Mouse (Mus musculus): ENCODE measurements around the gene Nod1. TPM values are rescaled to one million over a fixed set of nuclear protein-coding genes. Genes with fewer than 3 reads are reported as not detected.

Gene Nod1
- polyA plus RNA-seq, 3 experiments from 2014 or later = 9.7 to 14.2 (median 11.4) TPM

DNA sequence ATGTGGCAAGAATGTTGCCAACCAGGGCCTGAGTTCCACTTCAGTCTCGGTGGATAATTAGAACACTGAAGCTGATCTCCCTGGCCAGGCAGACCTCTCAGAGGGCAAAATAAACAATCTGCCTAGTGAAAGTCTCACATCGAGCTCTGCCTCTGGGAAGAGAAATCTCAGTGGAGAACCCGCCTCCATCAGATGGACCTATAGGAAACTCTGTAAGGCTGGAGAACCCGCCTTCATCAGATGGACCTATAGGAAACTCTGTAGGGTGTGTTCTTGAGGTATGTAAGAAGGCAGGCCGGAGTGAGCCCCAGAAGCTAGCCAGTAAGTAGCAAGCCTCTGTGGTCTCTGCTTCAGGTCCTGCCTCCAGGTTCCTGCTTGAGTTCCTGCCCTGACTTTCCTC is 37.5 kb downstream of the Nod1 start:
- ATAC-seq = no peak

- ATAC-seq = no peak
Measured at GRCm38 (mm10) chr6:54934313-54934712, 38.1 kb downstream of the Nod1 start.

- no peak for ATAC-seq
Measured at GRCm38 (mm10) chr6:54933866-54934265, 38.5 kb downstream of the Nod1 start.

- no peak for ATAC-seq
Measured at GRCm38 (mm10) chr6:54933216-54933615, 39.2 kb downstream of the Nod1 start.

- ATAC-seq = no peak
Measured at GRCm38 (mm10) chr6:54932526-54932925, 39.9 kb downstream of the Nod1 start.

GRCm38 (mm10) chr6:54931641-54932040 is 40.8 kb downstream of the Nod1 start:
- no peak for ATAC-seq

- no peak for ATAC-seq
Measured at GRCm38 (mm10) chr6:54927946-54928345, 44.5 kb downstream of the Nod1 start.

DNA sequence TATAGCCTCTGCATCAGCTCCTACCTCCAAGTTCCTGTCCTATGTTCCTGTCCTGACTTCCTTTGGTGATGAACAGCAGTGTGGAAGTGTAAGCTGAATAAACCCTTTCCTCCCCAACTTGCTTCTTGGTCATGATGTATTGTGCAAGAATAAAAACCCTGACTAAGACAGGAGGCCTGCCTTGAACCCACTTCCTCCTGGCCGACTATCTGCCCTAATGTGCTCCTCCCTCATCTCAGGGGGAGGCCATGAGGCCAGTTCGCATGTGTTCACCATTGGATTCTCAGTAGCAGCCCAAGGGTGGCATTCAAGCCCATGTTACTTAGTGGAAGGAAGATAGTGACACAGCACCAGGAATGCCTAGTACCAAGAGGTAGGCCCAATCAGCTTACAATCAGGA is 45.5 kb downstream of the Nod1 start:
- no peak for ATAC-seq

DNA sequence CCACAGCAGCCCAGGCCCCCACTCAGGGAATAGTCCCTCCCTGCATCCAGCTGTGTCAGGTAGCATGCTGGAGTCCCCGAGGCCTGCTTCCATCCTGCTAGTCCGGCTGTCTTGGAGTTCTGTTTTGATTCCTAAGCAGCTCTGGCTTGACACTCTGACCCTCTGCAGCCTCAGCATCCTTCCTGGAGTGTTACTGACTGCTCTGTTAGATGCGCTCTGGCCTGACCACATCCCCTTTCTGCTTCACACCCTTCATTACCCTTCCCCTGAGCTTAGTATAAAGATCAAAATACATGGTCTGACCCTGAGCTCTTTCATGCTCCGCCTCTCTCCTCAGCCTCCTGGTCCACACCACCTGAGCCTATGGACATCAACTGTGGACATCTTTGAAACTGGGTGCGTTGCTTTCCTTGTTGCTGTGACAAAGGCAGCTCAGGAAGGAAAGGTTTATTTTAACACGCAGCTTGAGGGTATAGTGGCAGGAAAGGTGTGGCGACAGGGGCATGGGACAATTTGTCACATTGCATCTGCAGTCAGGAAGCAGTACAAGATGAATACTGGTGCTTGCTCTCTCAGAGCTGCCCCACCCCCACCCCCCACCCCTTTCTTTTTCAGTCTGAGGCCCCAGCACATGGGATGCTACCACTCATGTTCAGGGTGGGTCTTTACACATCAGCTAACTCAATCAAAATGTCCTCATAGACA is 46.5 kb downstream of the Nod1 start:
- ATAC-seq = peak; percentile 63

- no peak for ATAC-seq
Measured at GRCm38 (mm10) chr6:54924538-54924937, 47.9 kb downstream of the Nod1 start.

- ATAC-seq = no peak
Measured at GRCm38 (mm10) chr6:54918521-54918920, 53.9 kb downstream of the Nod1 start.

DNA sequence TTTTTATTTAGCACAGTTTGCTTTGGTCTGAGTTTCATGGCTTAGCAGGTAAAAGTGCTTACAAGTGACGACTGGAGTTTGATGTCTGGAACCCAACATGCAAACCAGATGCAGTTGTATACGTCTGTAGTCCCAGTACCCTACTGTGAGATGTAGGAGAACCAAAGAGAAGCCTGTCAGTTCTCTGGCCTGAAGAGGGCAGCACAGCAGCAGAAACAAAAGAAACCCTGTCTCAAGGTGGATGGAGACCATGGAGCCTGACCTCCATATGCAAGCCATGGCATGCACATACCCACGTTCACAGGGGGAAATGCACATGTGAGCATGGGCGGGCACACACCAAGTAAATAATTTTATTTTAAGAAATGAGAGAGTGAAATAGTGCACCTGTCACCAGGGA is 54.9 kb downstream of the Nod1 start:
- peak; percentile 77 for ATAC-seq

GRCm38 (mm10) chr6:54916941-54917340 is 55.5 kb downstream of the Nod1 start:
- no peak for ATAC-seq

DNA sequence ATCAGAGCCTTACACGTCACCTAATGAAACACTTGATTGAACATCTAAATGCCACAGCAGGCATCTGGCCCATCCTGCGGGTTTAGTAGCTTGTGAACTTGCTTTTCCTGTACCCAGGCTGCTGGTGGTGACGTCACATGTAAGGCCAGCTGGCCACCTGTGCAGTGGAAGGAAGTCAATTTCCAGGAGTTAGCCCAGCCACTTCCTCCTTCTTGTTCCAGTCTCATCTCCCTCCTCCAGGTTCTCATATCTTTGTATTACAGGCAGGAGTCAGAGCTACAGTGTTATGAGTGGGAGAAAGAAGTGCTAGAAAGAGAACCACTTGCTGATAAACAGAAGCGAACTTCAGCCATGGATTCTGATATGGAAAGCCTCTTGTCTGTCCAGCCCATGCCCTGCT is 56.2 kb downstream of the Nod1 start:
- peak; percentile 29 for ATAC-seq

DNA sequence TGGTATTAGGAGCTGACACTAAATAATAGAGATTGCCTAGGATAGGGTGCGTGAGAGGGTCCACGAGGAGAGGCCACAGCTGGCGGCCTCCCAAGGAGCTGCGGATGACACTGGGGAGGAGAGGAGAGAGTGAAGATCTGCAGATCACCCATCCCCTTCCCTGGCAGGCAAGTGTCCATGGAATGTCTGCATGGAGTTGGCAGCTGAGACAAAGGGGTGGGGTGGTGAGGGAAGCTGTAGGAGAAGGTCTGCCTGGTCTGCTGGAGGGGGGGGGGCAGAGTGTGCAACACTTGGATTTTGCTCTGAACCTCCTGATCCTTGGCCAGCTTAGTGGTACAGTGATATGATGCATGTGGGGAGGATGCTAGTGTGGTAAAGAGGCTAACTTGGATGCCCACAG is 57.4 kb downstream of the Nod1 start:
- ATAC-seq = no peak

DNA sequence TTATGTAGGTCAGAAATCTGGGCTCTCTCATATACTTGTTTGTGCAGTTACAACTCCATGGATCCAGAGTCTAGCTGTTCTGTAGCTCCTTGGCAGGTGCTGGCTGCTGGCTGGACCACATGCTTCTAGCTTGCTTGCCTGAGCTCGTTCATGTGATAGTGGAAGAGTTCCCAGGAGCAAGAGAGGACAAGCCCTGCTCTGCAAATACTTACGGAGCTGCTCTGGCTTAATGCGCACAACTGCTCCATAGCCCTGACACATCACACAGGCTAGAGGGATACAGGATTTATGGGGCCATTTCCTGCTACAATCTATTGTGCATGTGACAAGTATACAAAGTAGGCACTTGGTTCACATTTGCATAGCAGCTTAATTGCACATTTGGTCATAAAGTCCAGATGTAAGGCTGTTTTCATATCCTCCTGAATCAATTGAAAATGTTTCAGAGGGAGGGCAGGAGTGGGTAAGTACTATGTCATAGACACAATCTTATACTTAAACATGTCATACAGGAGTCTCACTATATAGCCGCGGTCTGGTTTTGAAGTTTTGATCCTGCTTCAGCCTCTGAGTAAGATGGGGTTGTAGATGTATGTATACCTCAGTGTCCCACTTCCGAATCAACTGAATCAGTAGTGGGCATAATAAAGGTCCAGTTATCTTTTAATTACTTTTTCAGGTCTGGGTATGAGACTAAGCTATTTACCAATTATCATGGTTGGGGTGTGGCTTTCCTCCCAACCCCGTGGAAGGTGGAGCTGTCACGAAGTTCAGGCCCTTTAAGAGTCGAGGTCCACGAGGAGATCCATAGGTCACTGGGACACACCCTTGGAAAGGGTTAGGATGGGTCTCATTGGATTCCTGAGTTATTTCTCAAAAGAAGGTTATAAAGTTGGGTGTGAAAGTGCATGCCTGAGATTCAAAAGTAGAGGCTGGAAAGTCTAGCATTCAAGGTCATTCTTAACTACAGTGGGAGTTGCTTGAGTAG is 66.1 kb downstream of the Nod1 start:
- ATAC-seq = no peak

DNA sequence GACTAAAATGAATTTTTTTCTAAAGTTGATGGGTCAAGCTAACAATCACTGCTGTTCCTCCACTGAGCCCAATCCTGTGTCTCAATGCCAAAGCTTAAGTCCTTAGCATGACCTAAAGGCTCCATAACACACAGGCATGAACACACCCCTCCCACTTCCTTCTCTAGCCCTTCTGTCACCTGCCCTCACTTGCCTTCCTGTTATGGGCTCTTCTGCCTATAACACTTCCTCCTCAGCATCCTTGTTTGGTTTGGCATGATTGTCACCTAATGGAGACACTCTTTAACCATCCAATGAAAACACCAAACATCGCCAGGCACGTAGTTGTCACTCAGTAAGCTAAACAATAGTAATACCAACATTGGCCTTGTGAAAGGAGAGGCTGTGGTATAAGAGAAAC is 69.9 kb downstream of the Nod1 start:
- ATAC-seq = peak; percentile 85

GRCm38 (mm10) chr6:54900256-54900655 is 72.2 kb downstream of the Nod1 start:
- ATAC-seq = no peak

DNA sequence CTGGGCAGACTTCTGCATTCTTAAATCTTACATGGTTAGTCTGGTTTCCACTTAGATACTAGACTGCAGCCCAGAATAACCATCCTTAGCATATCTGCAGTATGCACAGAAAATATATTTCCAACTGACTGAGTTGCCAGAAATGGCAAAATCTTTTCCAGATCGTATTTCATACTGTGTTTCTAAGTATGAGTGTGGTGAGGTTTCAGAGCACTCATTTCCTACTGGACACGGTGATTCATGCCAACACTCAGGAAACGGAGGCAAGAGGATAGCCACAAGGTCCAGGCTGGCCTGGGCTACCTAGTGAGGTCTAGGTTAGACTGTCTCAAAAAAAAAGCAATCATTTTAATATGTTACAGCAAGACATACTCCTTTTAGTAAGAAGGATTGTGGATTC is 81.0 kb downstream of the Nod1 start:
- no peak for ATAC-seq

DNA sequence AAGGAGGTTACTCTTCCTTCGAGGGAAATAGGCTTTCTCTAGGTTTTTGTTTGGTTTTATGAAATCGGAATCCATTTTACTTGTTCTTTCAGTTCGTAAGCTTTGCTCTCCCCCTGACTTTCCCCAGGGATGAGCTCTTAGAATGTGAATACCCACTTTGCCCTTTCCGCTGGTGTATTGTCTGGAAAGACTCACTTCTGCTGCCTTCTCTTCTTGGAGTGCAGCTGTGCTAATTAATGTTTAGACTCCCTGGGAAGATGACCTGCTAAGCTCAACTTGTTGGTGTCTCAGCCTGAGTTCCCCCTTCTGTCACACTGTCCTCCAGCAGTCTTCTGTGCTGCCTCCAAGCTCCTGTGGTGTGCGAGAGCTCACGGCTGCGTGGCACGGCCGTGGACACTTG is 82.2 kb downstream of the Nod1 start:
- no peak for ATAC-seq

- no peak for ATAC-seq
Measured at GRCm38 (mm10) chr6:54886195-54886594, 86.2 kb downstream of the Nod1 start.

DNA sequence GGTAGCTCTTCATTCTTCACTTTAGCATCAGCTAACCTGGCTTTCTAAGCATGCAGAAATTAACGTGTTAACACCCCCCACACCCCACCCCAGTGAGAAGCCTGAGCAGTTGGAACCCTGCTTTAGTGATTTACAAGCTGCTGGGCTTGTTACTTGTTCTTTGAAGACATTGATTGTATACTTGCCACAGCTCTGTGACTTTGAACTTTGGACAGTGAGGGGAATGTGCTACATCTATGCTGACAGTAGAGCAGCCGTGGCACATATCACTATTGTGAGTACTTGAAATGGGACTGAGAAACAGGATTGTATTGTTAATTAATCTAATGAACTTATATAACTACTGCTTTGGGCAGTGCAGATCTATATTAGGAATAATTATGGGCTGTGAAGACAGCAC is 89.0 kb downstream of the Nod1 start:
- ATAC-seq = no peak

DNA sequence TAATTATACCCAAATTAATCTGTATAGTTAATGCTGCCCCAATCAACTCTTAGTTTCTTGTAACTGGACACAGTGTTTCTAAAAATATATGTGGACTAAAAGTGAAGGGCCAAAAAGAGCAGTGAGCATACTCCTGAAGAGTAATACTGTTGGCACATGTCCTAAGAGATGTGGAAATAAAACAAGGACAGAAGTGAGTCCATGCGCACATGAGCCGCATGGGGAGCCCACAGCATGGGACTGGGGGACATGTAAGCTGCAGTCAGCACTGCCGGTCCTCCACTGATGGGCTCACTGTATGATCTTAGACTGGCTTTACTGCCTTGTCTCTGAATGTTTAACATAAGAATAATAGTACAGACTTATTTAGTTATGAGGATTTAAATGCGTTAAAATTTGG is 92.3 kb downstream of the Nod1 start:
- ATAC-seq = no peak

GRCm38 (mm10) chr6:54878546-54878945 is 93.9 kb downstream of the Nod1 start:
- ATAC-seq = no peak

Data from inflammation-experienced regulatory T-cells, adult 6 months (primary cell).